Mouse (Mus musculus) c-Kit-positive CD71-positive TER-119-negative erythroid progenitor cells, embryonic 14.5 days (primary cell): ENCODE data around the gene Ly6g6c.
A peak's percentile ranks its signal among the peaks of the same experiment; 100 is the strongest.
"Not testable (repeated sequence)": the region's sequence is repeated elsewhere in the genome, so short reads cannot be mapped to it uniquely, and the experiment has no call there.

Experiments
- DNase-seq: peaks from one replicate; pipeline ENCODE4 v3.0.0-alpha.2; 2013; ENCODE audit warnings: low read depth

Gene Ly6g6c

DNA sequence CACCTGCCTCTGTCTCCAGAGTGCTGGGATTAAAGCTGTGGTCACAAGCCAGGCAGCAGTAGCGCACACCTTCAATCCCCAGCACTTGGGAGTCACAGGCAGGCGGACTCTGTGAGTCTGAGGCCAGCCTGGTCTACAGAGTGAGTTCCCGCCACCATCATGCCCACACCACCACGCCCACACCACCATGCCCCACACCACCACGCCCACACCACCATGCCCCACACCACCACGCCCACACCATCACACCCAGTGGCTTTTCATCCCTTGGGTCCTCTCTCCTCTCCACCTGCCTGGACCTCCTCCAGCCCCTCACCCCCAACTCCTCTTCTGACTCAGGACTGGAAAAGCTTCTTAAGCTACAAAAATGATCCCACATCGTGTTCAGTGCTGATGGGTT, 33.3 kb upstream of the Ly6g6c start:
- no peak for DNase-seq

DNA sequence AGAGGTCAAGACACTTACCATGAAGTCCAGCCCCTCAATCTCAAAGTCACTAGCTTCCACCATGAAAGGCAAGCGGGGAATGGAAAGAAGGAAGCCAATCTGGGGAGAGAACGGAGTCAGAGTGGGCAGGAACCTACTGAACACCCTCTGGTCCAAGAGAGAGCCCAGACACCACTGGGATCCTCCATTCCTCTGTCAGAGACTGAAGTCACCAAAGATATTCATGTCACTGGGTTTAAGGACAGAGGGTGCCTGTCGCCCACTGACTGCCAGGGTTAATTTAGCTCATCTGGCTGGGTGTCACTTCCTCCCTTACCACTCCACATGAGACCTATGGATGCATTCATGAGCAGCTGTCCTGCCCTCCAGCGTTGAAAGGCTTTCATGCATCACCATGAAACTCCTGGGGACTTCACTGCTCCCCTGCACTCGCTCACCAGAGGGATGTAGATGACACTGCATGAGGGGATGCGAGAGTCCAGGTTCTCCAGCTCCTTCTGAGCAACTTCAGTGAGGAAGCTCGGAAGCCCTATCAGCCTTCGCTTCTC, 32.8 kb upstream of the Ly6g6c start:
- no peak for DNase-seq

DNA sequence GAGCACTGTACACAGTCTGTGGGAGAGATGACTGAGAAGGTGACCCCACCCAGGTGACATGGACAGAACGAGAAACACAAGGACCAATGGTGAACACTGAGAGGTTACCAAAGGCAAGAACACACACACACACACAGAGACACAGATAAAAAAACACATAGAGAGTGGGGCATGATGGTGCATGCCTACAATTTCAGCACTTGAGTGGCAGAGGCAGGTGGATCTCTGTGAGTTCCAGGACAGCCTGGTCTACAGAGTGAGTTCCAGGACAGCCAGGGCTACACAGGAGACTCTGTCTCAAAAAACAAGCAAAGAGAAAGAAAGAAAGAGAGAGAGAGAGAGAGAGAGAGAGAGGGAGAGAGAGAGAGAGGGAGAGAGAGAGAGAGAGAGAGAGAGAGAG, 31.5 kb upstream of the Ly6g6c start:
- not testable (repeated sequence) for DNase-seq

DNA sequence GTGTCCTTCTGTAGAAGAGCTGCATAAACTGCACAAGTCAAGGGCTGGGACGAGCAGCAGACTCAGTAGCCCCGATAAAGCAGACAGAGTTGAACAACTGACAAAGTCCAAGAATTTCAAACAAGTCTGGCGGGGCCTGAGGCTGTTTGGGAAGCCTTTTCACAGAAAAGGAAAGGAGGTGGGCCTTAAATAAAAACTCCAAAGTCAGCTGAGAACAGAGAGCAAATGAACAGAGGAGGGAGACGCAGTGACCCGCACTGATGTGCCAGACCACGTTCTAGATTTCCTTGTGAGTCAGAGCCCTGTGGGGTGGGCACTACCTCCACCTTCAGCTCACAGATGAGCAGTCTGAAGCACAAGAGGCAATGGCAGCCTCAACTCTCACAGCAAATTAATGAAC, 30.3 kb upstream of the Ly6g6c start:
- DNase-seq = no peak

DNA sequence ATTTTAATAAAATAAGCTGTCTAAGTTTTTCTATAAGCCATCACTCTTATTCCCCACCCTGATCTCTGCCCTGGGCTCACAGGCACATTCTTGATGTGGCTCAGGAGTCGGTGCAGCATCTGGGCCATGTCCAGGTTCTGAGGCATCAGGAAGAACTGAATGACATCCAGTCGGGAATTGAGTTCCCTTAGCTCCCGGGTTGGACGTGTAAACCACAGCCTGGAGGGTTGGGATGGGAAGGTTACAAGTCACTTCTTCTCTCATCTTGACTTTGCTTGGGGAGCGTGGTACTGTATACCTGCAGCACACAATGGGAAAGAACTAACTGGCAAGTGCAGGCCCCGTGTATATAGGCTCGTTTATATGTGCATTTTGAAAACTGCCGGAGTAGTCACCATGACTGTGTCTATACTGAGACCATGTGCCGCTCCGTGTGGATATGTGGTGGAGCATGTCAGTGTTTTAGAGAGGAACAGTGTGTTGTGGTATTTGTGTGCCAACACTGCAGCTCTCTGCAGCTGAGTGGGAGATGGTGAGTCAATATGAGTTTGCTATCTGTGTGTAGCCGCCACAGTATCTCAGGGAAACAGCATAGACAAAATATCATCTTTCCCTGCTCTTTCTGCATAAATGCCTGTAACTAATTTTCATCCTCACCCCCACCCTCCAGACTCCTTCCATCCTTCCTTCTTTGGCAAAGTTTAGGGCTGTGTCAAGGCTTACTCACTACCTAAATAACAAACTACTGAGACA, 25.9 kb upstream of the Ly6g6c start:
- no peak for DNase-seq

DNA sequence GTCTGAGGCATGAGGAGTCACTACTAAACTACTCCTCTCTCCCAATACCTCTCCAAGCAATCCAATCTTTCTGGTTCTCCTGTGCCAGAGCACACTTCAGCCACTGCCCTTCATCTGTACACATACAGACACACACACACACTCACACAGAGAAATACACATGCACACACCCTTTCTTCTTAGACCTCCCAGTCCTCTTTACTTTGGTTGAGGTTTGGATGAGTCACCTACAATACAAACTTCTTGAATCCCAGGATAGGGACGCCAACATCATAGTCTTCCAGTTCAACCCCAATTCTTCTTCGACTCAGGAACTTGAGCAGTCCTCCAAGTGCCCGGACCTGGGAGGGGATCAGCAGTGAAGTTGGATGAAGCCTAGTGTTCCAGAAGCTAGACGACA, 21.4 kb upstream of the Ly6g6c start:
- no peak for DNase-seq

DNA sequence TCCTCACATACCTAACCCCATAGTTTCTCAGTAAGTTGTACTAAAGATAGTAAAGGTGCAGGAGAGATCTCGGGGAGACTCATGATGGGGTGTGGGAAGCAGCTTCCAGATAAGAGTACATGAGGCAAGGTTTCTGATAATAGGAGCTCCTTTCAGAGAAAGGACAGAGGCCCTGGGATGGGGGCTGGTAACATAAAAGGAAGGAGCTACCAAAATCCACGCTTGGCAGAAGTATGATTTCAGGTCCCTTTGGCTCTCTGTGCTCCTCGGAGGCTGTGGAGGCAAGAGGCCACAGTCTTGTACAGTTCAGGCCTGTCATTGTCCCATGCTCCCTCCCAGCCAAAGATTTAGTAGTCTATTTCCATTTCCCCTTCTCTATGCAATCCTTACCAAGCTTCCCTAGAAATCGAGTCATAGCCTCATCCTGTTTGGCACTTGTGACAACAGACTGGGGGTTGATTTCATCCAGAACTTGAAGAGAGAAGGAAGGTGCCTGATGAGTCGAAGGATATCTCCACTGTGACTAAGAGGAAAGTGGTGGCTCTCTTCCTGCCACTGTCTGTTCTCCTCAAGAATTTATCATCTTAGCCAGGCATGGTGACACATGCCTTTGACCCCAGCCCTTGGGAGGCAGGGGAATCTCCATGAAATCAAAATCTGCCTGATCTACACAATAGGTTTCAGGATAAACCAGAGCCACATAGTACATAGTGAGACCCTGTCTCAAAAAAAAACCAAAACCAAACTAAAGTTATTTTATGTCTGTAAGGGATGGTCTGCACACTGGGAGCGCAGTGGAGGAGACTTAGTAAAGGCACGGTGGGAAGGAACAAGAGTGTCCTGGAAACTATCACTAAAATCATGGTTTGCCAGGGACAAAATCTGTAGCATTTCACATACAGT, 20.0 kb upstream of the Ly6g6c start:
- peak; percentile 78 for DNase-seq

DNA sequence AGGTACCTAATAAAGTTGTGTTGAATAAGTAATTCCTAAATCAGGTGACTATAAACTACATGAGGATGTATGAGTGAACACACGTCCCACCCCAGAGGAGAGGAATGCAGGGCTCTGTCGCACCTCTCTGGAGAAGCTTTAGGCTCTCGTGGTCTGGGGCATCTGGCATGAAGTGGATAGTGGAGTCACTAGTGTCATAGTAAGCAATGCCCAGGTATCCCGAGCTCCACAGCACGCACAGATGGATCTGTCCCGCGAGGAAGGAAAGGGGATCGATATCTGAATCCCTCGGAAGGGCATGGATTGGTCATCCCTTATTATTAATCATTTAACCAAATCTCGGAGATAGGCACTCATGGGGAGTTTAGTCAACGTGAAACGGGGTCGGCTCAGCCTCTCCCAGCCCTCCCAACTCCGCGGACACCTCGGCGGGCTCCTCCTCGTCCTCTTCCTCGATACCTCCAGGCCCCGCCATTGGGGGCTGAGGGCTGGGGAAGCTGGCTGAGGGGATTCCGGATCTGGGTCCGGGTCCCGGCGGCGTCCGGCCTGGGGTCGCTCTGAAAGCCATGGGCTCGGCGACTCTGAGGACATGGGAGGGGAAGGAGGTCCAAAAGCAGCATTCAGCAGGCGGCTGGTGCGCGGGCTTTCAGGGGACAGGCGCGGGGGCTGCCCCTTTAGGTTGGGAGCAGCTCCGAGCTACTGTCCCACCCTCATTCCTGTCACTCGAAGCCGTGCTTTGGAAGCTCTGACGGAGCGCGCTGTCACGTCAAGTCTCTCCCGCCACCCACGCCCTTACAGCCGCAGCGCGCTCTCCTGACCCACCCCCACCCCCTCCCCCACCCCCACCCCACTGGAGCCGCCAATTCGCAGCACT, 19.1 kb upstream of the Ly6g6c start:
- DNase-seq = no peak

DNA sequence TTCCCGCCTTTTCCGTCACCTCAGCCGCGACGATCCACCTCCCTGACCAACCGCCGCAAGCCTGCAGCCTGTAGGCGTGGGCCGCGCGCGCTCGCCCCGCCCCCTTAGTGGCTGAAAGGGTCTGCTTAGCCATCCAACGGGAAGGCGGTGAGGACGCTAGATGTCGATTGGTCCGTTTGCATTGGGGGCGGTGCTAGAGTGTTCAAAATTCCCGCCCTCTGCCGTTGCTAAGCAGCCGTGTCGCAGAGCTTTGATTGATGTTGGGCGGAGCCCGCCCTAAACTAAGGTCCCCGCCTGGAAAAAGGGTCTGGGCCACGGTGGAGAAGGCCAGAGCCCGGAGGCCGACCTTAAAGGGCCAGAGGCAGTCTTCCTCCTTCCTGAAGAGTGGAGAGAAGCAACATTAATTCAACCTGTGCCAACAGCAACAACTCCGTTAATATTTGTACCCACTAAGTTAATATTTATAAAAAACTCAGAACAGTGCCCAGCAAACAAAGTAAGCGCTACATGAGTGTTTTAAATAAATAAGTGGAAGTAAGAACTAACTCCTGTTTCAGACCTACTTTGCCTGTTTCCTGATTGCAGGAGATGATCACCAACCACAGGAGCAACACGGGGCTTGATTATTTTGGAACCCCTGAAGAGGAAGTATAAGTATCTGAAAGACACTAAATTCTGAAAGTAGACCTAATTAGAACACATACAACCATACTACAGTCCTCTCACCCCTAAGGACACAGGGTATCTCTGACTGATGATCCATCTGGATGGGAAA, 18.3 kb upstream of the Ly6g6c start, which contains the start of gene Msh5:
Msh5 (minus strand) TSS at position 65 of the 775 bp plus-strand sequence.
- DNase-seq = peak; percentile 98

DNA sequence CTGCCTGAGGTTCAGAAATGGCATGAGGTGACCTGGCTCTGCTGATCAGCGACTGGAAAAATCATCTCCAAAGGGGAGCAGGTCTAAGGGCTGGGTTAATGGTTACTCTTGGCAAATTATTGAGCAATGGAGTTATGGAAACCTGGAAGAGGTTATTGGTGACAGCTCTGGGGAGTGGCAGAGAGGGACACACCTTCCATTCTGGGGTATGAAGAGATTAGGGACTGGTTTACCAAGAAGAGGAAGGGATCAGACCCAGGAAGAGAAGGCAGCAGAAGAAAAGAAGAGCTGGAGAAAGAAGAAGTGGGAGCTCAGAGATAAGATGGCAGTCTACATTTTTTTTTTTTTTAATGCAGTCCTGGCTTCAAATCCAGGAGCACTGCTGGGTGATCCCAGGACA, 17.5 kb upstream of the Ly6g6c start:
- no peak for DNase-seq

DNA sequence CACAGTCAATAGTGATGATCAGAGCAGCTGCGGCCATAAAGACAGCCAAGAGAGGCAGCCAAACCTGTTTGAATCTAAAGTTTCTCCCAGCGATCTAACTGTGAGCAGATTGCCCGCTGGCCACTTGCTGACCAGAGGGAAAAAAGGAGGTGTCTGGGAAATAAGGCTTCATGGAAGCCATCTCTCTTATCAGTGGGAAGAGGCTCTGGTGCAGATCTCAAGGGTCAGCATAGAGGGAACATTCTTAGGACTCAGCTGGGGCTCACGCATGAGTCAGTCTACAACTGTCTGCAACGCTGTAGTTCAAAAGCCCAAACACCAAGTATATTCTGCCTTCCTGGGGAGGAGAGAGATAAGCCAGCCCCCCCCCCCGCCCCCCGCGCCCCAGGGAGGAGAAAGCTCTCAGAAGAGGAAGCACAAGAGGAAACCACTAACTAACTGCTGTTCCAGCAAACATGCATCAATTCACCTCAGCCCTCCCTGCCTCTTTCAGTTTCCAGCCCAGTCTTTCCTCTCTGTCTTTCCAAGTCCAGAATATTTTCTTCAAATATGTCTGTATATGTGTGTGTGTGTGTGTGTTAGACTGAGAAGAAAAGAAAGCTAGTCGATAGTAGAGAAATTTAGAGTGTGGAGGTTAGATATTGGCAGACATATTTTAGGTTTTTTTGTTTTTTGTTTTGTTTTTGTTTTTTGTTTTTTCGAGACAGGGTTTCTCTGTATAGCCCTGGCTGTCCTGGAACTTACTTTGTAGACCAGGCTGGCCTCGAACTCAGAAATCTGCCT, 16.8 kb upstream of the Ly6g6c start:
- no peak for DNase-seq

DNA sequence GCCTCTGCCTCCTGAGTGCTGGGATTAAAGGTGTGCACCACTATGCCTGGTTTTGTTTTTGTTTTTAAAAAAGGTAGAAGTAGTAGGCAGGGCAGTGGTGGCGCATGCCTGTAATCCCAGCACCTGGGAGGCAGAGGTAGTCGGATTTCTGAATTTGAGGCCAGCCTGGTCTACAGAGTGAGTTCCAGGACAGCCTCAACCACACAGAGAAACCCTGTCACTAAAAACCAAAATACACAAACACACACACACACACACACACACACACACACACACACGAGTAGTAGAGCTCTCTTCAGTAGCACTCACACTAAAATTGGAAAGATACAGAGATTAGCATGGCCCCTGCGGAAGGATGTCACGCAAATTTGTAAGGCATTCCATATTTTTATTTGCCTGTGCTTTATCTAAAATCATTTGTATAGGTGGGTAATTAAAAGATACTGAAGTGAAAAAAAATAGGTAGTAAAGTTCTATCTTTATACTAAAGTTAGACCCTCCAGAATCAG, 16.2 kb upstream of the Ly6g6c start:
- no peak for DNase-seq

DNA sequence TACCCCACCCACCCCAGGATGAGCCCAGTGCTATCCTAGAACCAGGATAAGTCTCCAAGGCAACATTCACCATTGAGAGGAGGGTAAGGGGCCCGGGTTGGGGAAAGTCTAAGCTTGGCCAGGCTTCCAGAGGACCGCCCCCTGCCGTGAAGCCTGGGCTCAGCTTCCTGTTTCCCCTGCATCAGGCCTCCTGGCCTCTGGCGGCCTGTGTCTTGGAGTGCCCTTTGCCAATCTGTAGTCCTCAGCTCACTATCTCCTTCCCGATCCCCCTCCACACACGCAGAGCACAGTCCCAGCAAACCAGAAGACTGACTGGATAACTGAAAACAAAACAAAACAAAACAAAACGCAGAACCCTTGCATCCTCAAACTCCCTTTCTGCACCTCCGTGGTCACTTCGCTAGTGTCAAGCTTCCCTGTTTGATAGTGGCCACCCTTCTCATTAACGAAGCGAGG, 15.6 kb upstream of the Ly6g6c start, which contains the start of gene Clic1:
Clic1 (plus strand) TSS at position 406 of the 456 bp plus-strand sequence.
- DNase-seq = no peak

DNA sequence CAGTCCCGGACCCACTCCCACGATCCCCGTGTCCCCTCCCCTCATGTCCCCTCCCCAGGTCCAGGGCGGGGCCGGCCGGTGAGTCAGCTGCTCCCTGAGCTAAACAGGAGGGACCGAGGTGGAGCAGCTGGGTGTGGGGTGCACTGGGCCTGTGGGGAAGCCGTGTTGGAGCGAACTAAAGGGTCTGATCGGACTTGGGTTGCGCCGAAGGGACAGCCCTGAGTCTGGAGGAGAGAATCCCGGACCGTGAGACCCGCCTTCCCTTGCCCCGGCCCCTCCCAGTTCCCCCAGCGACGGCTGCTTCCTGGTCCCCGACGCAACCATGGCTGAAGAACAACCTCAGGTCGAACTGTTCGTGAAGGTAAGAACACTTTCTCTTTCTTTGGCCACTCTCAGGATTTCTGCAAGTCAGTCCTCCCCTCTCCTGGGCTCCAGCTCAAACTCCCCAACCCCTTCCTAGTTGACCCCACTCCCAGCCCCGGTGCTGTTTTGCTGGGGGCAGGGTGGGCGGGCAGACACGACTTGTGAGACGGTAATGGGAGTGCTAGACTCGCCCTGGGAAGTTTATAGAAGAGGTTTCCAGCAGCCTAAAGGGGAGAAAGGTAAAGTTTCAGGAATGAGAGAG, 14.9 kb upstream of the Ly6g6c start:
- no peak for DNase-seq

DNA sequence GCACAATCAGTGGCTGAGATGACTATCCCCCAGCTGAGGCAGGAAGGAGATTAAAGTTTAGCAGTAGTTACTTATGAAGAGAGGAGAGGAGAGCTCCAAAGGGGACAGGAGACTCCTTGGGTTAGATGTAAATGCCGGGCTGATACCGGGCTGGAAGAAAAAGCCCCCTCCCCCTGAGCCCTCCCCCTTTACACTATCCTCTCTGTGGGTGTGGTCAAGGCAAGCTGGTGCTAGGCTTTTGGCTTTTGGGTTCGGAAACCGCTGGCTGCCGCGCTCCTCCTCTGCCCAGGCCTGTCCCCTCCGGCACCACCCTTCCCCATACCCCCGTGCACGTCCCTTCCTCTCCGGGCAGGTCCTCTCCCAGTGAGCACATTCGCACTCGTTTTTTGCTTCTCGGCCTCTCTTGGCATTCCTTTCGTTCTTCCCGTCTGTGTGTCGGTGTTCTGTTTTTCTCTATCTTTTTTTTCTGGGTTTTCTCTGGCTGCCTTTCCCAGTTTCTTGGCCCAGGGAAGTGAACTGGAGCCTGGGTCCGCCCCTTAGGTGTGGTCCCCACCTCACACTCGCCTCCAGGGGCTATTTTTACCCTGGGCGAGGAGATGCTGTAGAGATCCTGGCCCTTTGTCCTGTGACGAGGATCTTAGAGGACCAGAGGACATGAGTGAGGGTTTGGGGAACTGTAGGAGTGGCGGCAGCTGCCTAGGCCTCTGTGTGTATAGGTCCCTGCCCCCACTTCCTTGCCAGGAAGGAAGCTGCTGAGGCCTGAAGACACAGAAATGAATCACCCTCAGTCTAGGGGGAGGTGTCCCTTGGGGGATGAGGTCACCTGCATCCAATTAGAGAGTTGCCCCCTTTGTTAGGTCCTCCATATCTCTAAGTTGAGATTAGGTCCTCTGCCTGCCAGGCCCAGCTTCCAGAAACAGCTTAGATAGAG, 13.8 kb upstream of the Ly6g6c start:
- DNase-seq = peak; percentile 73

DNA sequence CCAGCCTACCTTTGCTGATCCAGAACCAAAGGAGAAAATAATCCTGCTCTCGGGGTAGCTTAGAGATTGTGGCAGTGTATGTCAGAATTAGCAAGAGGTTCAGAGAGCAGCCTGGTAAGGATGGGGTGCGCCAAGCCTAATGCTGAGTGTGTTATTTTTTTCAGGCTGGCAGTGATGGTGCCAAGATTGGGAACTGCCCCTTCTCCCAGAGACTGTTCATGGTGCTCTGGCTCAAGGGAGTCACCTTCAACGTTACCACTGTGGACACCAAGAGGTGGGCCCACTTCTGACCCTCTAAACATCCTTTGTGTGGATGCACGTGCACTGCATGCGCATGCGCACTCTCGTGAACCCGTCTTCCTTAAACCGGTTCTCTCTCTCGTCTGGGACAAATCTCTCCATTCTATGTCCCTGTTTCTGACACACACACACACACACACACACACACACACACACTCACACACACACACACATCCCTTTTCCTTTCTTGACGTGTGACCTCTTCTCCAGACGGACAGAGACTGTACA, 12.9 kb upstream of the Ly6g6c start:
- DNase-seq = no peak

DNA sequence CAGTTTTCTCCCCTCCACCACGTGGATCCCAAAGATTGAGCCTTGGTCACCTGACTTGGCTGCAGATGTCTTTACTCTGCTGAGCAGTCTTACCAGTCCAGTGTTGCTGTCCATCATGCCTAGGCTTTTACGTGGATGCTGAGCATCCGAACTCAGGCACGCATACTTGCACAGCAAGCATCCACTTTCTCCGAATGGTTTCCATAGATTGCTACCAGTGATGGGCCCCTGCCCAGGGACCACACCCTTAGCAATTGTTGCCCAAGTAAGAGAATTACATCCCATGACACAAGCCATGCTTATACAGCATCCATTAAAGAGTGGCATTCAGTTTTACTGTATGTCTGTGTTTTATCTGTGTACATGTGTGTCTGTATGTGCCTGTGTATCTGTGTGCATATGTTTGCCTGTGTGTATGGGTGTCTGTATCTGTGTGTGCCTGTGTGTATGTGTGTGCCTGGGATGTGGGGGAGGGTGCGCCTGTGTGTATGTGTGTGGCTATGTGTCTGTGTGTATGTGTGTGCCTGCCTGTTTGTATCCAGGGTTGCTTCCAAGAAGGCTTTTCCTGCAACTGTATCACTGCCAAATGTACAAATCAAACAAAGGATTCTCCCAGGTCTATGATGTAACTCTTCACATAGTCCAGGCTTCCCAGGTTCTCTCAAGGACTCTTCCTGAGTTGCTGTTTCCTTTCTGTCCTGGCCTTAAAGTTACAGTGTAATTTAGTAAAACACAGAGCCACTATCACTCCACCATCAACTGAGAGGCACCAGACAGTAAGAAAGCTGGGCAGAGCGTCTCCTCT, 9.3 kb upstream of the Ly6g6c start:
- DNase-seq = no peak
